Mouse (Mus musculus) granulocyte monocyte progenitor cell, adult 5-6 weeks (primary cell): Measurements from ENCODE around the gene Tgm3. TPM values are rescaled to one million over a fixed set of nuclear protein-coding genes. Genes with fewer than 3 reads are reported as not detected.

Experiments used
- ATAC-seq: replicated peaks from 2 replicates; pipeline ENCODE4 v1.8.0; 2016; ENCODE audit warnings: mild to moderate bottlenecking, moderate TSS enrichment, inconsistent platforms; ENCODE audit not compliant: poor library complexity, severe bottlenecking
- total RNA-seq, 2 experiments: library from RNA; stranded (forward) in 1 of 2; stranded (reverse) in 1 of 2; fragments of 200-712, 200-1000 nt in 1 of 2; fragments of >200 nt in 1 of 2; fragmentation: Nextera tagmentation in 1 of 2; gene quantifications; 2 replicates each; pipeline ENCODE4 v1.2.3; 2014 to 2017

Gene Tgm3
- total RNA-seq, 2 experiments from 2014 or later, result 0.36 TPM; not detected in 1

- peak; percentile 63 for ATAC-seq
Observed at GRCm38 (mm10) chr2:130058149-130058548, 46.0 kb downstream of the Tgm3 start.

GRCm38 (mm10) chr2:130068228-130068627 lies 56.1 kb downstream of the Tgm3 start:
- no peak; the same call in 1 of the 2 replicates for ATAC-seq

- no peak for ATAC-seq
Observed at GRCm38 (mm10) chr2:130070396-130070795, 58.2 kb downstream of the Tgm3 start.

Other genes with a start within 250 kb of the Tgm3 start
- 16.8 and 19.3 TPM in 2 replicates for gene Stk35, start 211.8 kb upstream of the Tgm3 start, total RNA-seq (2014; fragmentation: Nextera tagmentation)
- 8.7 and 9.1 TPM in 2 replicates for gene Stk35, start 211.8 kb upstream of the Tgm3 start, total RNA-seq (2017)
- not detected in 2 replicates for gene Tgm6, start 100.1 kb downstream of the Tgm3 start, total RNA-seq (2014; fragmentation: Nextera tagmentation)
- not detected in 2 replicates for gene Tgm6, start 100.1 kb downstream of the Tgm3 start, total RNA-seq (2017)
- gene Snrpb, start 167.1 kb downstream of the Tgm3 start, total RNA-seq (2014; fragmentation: Nextera tagmentation), result 270 and 359 TPM in 2 replicates
- gene Snrpb, start 167.1 kb downstream of the Tgm3 start, total RNA-seq (2017), result 191 and 210 TPM in 2 replicates
- not detected in 2 replicates for gene Tmc2, start 182.8 kb downstream of the Tgm3 start, total RNA-seq (2014; fragmentation: Nextera tagmentation)
- gene Tmc2, start 182.8 kb downstream of the Tgm3 start, total RNA-seq (2017), result not detected in 2 replicates